Mouse (Mus musculus) stomach, embryonic 16.5 days (tissue): ENCODE measurements around the gene Pbx1. TPM values are rescaled to one million over a fixed set of nuclear protein-coding genes. Genes with fewer than 3 reads are reported as not detected.

Source experiments
- ATAC-seq: fragments of 200-750 bp; cut with Nextera tagmentation; 2 replicates; pipeline ENCODE4 v1.8.0; 2017; ENCODE audit warnings: moderate number of reproducible peaks, moderate TSS enrichment; ENCODE audit not compliant: insufficient read depth, low FRiP score
- H3K27ac ChIP-seq: fragments of 300-500 bp; sonication (generic); 2 replicates; pipeline ENCODE4 v1.5.1; 2014; ENCODE audit warnings: low read length
- H3K27me3 ChIP-seq: fragments of 300-500 bp; sonication (generic); 2 replicates; pipeline ENCODE4 v1.6.1; 2014; ENCODE audit warnings: low read length, control low read depth, mixed read lengths; ENCODE audit not compliant: control insufficient read depth, insufficient read depth
- H3K36me3 ChIP-seq: fragments of 300-500 bp; sonication (generic); 2 replicates; pipeline ENCODE4 v1.6.1; 2014; ENCODE audit warnings: low read length; ENCODE audit not compliant: control insufficient read depth, insufficient read depth
- H3K4me1 ChIP-seq: fragments of 300-500 bp; sonication (generic); 2 replicates; pipeline ENCODE4 v1.6.1; 2014; ENCODE audit warnings: low read length, control low read depth, mixed read lengths; ENCODE audit not compliant: control insufficient read depth, insufficient read depth
- H3K4me2 ChIP-seq: fragments of 300-500 bp; sonication (generic); 2 replicates; pipeline ENCODE4 v1.6.1; 2014; ENCODE audit warnings: low read depth, low read length, mixed read lengths
- H3K4me3 ChIP-seq: fragments of 300-500 bp; sonication (generic); replicated peaks from 2 replicates; pipeline ENCODE4 v1.5.1; 2014; ENCODE audit warnings: mild to moderate bottlenecking, low read length
- H3K9ac ChIP-seq: fragments of 300-500 bp; sonication (generic); 2 replicates; pipeline ENCODE4 v1.6.1; 2014; ENCODE audit warnings: low read length
- H3K9me3 ChIP-seq: fragments of 300-500 bp; sonication (generic); replicated peaks from 2 replicates; pipeline ENCODE4 v1.6.1; 2016; ENCODE audit warnings: low read length, control low read depth; ENCODE audit not compliant: control insufficient read depth
- WGBS: fragments of 180-500 bp; shearing (Covaris S2); extraction: QIAGEN DNeasy Blood & Tissue Kit; methylation state at CpG from one replicate; pipeline ENCODE4 v1.1.7; 2014; 5-methylcytosine and 5-hydroxymethylcytosine counted together
- polyA plus RNA-seq: library from polyadenylated mRNA; unstranded; fragments of >200 nt; fragmentation: Nextera tagmentation; extraction: Ambion mirVana; gene quantifications from 2 replicates; pipeline ENCODE4 v1.2.1, GENCODE M21; 2015

Pbx1 gene
- polyA plus RNA-seq, 1 experiment from 2014 or later = 35.6 TPM

DNA sequence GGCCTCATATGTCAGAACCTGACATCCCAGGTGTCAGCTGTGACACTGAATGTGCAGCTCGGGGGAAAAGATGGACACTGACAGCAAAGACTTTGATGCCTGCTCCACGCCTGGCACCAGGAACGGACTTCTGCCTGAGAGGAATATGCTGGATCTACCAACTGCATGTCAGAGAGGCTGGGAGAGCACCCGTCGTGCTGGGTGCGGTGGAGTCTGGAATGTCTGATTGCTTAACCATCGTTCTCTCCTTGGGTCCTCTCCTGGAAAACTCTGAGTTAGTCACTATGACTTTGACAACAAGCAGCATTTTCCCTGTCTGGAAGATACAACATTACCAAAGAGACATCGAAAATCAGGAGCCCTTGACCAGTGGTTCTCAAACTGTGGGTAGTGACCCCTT, 322.3 kb downstream of the Pbx1 start:
- 80% methylated on average over 8 of the region's 8 CpGs for WGBS
- H3K4me1 ChIP-seq = no peaks in the 10 kb centered on the region
- no peaks in the 10 kb centered on the region for H3K36me3 ChIP-seq
- H3K9ac ChIP-seq = no peak overlapping the region
- H3K4me3 ChIP-seq = no peak overlapping the region
- H3K9me3 ChIP-seq = no peaks in the 10 kb centered on the region
- no peaks in the 10 kb centered on the region for H3K27me3 ChIP-seq
- no peak for ATAC-seq
- no peak overlapping the region for H3K4me2 ChIP-seq
- H3K27ac ChIP-seq = no peak overlapping the region

DNA sequence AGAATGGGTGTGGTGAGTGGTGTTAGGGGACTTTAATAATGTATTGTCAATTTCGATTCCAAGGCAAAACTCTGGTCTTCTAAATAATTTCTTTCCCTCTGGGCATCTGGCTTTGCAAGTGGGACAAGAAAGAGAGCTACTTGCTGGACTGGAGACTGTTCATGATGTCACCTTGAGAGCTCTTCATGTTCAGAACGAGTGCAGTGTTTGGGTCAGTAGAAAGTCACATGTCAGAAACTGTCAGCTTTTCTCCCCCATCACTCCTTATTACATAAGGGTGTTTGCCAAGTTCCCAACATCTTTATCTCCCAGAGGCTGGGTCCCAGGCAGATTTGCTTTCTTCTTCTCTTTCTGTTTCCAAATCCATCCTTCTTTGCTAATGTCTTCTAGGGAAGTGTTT, 328.2 kb downstream of the Pbx1 start:
- ATAC-seq = no peak
- H3K4me1 ChIP-seq = no peaks in the 10 kb centered on the region
- H3K9me3 ChIP-seq = no peaks in the 10 kb centered on the region
- 44% methylated on average over 2 of the region's 2 CpGs for WGBS
- no peak overlapping the region for H3K4me3 ChIP-seq
- H3K4me2 ChIP-seq = no peak overlapping the region
- no peaks in the 10 kb centered on the region for H3K36me3 ChIP-seq
- no peak overlapping the region for H3K9ac ChIP-seq
- H3K27me3 ChIP-seq = no peaks in the 10 kb centered on the region
- no peak overlapping the region for H3K27ac ChIP-seq

DNA sequence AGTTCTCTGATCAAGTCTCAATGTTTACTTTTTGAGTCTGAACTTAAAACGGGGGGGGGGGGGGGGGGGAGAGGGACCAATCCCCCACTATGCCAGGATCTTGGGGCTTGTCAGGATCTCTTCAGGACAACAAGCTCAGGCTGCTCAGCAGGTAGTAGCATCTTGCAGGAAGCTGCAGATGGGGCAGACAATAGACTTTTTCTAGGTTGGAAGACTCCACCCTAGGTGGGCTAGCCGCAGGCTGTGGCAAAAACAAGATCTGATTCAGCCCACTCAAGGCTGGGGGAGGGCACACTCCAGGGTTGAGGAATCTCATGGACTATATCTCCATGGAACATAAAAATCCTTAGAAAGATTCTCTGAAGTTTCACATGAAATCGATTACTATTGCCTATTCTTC, 330.6 kb downstream of the Pbx1 start:
- Histone ChIP-seq H3K4me3 (no peak overlapping the region), H3K36me3 (no peaks in the 10 kb centered on the region), H3K27ac (no peak overlapping the region), H3K4me2 (no peak overlapping the region), H3K9me3 (no peaks in the 10 kb centered on the region), H3K27me3 (no peaks in the 10 kb centered on the region), H3K4me1 (no peaks in the 10 kb centered on the region), H3K9ac (no peak overlapping the region)
- WGBS = 78% methylated on average over 3 of the region's 3 CpGs
- ATAC-seq = no peak

DNA sequence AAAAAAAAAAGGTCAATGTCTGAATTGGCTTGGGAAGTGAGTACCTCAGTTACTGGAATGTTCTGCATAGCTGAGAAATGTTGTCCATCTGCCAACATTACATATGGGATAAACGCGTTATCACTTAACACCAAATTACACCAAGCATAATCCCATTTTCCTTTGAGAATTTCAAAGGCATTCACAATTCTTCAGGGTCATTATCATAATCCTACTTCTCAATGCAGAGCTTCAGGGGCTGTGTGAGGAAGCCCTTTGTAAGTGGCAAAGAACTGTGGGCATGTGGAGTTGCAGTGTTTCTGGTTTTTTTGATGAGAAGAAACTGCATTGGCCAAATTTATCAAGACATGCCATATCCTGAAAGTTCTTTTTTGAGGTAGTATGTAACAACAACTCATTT, 333.3 kb downstream of the Pbx1 start:
- Histone ChIP-seq H3K27ac (no peak overlapping the region), H3K9me3 (no peaks in the 10 kb centered on the region), H3K9ac (no peak overlapping the region), H3K4me3 (no peak overlapping the region), H3K4me2 (no peak overlapping the region), H3K27me3 (no peaks in the 10 kb centered on the region), H3K4me1 (no peaks in the 10 kb centered on the region), H3K36me3 (no peaks in the 10 kb centered on the region)
- no peak for ATAC-seq
- 94% methylated on average over 2 of the region's 2 CpGs for WGBS

DNA sequence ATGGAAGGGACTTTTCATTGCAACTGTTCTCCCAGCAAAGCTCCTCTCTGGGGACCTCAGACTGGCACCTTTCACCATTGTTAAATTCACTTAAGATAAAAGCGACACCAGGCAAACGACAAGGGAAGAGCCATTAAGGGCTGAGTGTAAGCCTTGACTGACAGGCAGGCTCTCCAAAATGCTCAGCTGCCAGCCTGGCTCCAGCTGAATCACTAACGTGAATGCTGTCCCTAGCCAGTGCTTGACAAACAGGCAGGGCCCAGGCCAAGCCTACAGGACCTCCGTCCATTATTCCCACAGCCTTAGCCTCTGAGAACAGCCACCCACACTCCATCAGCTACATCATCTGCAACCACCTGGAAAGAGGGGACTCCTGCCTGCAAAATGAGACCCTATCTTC, 337.4 kb downstream of the Pbx1 start:
- no peak for ATAC-seq
- H3K4me3 ChIP-seq = no peak overlapping the region

DNA sequence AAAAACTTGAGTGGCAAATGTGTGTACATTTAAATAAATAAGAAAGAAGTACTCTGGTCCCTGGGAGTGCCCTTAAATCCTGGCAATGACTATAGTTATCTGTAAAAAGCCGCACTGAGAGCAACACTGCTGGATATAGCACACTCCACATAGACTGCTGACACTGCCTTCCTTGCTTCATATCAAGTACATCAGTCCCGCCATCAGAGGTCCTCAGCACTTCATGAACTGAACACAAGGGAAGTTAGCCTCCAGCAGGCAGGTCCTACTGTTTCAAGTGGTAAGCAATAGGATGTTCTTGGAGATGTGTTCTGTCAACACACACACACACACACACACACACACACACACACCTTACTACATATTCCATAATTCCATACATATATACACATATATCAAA, 339.0 kb downstream of the Pbx1 start:
- Histone ChIP-seq H3K36me3 (no peaks in the 10 kb centered on the region), H3K4me3 (no peak overlapping the region), H3K27ac (no peak overlapping the region), H3K9ac (no peak overlapping the region), H3K4me1 (no peaks in the 10 kb centered on the region), H3K9me3 (no peaks in the 10 kb centered on the region), H3K27me3 (no peaks in the 10 kb centered on the region), H3K4me2 (no peak overlapping the region)
- ATAC-seq = no peak
- 86% methylated on average over 2 of the region's 2 CpGs for WGBS

More for the DNA sequence above, 337.4 kb downstream of the Pbx1 start:
- Histone ChIP-seq H3K27me3 (no peaks in the 10 kb centered on the region), H3K4me2 (no peak overlapping the region), H3K9me3 (no peaks in the 10 kb centered on the region), H3K36me3 (no peaks in the 10 kb centered on the region), H3K27ac (no peak overlapping the region), H3K4me1 (no peaks in the 10 kb centered on the region), H3K9ac (no peak overlapping the region)
- 42% methylated on average over 4 of the region's 4 CpGs for whole genome bisulfite sequencing

DNA sequence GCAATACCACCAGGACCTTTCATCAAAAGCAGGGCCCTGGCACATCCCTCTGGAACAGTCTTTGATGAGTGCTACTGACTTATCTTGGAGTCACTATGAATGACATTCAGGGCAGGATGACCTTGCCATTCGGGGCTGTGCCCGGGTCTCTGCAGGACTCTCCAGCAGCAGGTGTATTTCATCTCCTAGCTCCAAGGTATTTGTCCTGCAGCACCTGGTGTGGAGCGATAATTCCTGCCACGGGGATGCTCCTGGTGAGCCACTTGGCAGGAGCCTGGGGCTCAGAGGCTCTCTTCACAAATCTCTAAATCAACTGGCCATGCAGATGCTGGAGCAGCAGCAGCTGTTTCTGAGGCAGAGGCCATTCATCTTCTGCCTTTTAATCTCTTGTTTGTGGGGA, 340.4 kb downstream of the Pbx1 start:
- WGBS = 67% methylated on average over 4 of the region's 4 CpGs
- Histone ChIP-seq H3K4me3 (no peak overlapping the region), H3K4me1 (no peaks in the 10 kb centered on the region), H3K36me3 (no peaks in the 10 kb centered on the region), H3K27me3 (no peaks in the 10 kb centered on the region), H3K9ac (no peak overlapping the region), H3K27ac (no peak overlapping the region), H3K4me2 (no peak overlapping the region), H3K9me3 (no peaks in the 10 kb centered on the region)
- ATAC-seq = no peak

DNA sequence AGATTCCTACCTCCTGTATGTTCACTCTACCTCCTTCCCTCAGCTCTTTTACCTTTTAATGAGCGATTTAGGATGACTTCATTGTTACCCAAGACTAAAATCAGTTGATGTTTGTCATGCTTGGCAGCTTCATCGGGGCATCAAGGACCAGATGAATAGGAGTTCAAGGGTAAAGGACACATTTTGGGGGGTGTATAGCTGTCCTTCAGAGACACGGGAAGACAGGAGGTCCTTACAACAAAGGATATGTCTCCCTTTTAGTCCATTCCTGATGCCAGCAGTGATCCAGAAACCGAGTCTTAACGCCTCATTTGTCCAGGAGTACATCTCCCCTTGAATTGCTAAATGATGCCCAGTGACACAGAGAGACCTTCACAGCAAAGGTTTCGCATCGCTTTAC, 343.4 kb downstream of the Pbx1 start:
- no peak overlapping the region for H3K9ac ChIP-seq
- no peaks in the 10 kb centered on the region for H3K9me3 ChIP-seq
- no peaks in the 10 kb centered on the region for H3K4me1 ChIP-seq
- H3K36me3 ChIP-seq = no peaks in the 10 kb centered on the region
- WGBS = 82% methylated on average over 7 of the region's 7 CpGs
- no peak for ATAC-seq
- no peaks in the 10 kb centered on the region for H3K27me3 ChIP-seq
- no peak overlapping the region for H3K4me2 ChIP-seq
- H3K27ac ChIP-seq = no peak overlapping the region
- H3K4me3 ChIP-seq = no peak overlapping the region

DNA sequence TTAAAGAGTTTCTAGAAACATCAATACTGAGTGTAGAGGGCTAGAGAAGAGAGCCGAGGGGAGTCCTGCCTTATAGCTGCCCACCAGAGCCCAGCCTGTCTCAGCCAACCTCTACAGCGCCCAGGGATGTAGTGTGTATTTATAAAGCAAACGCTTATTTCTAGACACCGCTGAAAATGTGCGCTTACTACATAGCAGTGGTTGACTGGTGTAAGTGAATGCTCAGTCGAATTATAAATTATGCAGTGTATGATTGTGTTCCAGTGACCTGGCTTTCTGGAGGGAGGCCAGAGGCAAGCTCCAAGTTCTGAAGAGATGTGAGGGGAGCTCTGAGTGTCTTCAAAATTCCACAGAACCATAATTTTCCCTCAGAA, 352.7 kb downstream of the Pbx1 start:
- Histone ChIP-seq H3K4me2 (no peak overlapping the region), H3K27me3 (no peaks in the 10 kb centered on the region), H3K9me3 (no peaks in the 10 kb centered on the region), H3K4me1 (no peaks in the 10 kb centered on the region), H3K36me3 (no peaks in the 10 kb centered on the region), H3K9ac (no peak overlapping the region), H3K4me3 (no peak overlapping the region), H3K27ac (no peak overlapping the region)
- WGBS = 70% methylated on average over 6 of the region's 6 CpGs
- 0 out of 2 replicates have a peak, but pooled peaks have one; percentile 33 for ATAC-seq

DNA sequence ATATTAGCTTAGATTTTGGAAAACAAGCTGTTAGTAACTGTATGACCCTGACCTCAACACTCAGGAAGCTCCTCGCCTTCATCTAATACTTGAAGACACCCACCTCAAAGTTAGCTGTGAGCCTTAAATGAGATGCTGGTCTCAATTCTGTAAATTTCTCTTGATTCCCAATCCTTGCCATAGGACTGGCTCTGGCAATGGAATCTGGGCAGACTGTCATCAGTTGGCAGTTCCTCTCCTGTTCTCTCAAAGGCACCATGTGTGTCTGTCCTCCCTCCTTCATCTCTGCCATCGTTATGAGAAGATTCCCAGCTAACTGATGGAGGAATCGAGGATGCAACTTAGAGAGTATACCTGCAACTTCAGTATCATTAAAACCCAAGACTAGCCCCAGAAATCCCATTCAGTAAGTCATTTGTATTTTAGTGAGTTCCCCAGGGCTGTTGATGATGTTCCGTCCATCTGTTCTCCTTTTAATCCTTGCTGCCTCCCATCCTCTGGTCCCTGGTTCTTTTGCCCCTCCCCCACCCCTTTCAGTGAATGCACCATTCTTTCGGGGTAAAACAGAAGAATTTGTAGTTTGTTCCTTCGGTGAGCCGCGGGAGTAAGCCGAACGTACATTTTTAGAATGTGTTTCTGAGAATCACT, 353.2 kb downstream of the Pbx1 start:
- no peak overlapping the region for H3K9ac ChIP-seq

More for the DNA sequence above, 353.2 kb downstream of the Pbx1 start:
- no peak for ATAC-seq
- no peak overlapping the region for H3K4me2 ChIP-seq
- H3K4me1 ChIP-seq = no peaks in the 10 kb centered on the region
- no peaks in the 10 kb centered on the region for H3K9me3 ChIP-seq
- 88% methylated on average over 10 of the region's 10 CpGs for WGBS
- H3K27me3 ChIP-seq = no peaks in the 10 kb centered on the region
- H3K4me3 ChIP-seq = no peak overlapping the region
- no peaks in the 10 kb centered on the region for H3K36me3 ChIP-seq
- H3K27ac ChIP-seq = no peak overlapping the region
